Mouse (Mus musculus) adrenal gland, adult 8-10 months (tissue): Measurements from ENCODE around the gene Pank3. TPM values are rescaled to one million over a fixed set of nuclear protein-coding genes. Genes with fewer than 3 reads are reported as not detected.

Source experiments
- DNase-seq: peaks from one replicate; pipeline ENCODE4 v3.0.0; 2022
- total RNA-seq, 4 experiments: library from RNA; stranded (reverse); gene quantifications; 2 replicates each; pipeline ENCODE4 v1.2.4; 2022

The Pank3 gene
- 10 to 100 TPM; 59.5 to 82.6 (median 67.7) TPM for total RNA-seq

DNA sequence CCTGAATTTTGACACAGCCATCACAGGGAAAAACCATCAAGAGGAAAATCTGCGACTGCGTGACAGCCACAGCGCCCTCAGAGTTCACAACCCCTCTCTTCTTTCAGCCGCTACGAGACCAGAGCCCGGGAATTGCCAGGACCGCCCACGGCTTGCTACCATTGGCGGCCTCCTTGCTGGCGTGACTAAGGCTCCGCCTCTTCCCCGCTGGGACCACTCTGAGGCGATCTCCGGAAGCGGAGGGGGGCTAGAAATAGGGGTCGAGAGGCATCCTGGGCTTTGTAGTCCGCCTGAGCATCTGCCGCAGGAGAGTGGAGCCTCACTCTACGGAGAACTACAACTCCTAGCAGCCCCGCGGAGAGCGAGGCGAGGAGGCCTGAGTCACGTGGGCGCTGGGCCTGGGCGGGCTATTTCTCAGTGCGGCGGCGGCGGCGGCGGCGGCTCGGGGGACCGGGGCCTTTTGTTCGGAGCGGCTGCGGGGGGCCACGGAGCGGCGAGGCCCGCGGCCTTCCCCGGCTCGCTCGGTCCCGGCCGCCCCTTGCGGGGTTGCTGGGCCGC lies at the start of gene Pank3:
TSS of gene Pank3 (plus strand) at position 297 of the 558 bp plus-strand sequence.
- DNase-seq: peak; percentile 99

GRCm38 (mm10) chr11:35723876-35724275 lies 45.4 kb upstream of the Pank3 start:
- DNase-seq: peak; percentile 69

- no peak for DNase-seq
Measured at GRCm38 (mm10) chr11:35726341-35726846, 42.9 kb upstream of the Pank3 start.

- DNase-seq: no peak
Measured at GRCm38 (mm10) chr11:35728200-35728599, 41.1 kb upstream of the Pank3 start.

- DNase-seq: peak; percentile 76
Measured at GRCm38 (mm10) chr11:35729186-35729585, 40.1 kb upstream of the Pank3 start.

DNA sequence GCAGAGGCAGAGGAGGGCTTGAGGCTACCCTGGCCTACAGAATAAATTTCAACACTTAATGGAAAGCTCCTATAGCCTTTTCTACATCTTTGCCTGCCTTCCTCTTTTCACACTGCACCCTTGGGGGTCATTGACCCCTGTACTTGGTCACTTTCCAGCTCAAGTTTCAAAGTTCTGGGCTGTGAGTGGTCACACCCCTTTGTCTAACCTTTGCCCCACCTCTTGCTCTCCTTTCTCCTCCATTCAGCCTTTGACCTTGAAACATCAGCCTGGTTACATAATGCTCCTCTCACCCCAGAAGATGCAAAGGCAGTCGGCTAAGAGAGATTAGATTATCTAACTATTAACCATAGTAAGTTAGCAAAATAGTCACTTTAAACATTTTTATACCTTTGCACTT lies 36.9 kb upstream of the Pank3 start:
- DNase-seq: no peak

DNA sequence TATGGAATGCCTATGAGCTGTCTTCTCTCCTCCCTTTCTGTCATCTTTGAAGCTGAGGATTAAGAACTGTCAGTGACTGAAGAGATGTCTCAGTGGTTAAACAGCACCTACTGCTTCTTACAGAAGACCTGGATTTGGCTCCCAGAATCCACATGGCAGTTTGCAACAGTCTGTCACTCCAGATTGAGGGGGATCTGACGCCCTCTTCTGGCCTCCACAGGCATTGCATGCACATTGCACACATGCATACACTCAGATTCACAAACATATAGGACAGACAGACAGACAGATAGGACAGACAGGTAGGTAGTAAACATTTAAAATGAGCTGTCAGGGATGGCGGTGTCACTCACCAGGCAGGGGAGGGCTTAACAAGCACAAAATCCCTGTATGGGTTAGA lies 32.5 kb upstream of the Pank3 start:
- DNase-seq: no peak

- no peak for DNase-seq
Measured at GRCm38 (mm10) chr11:35737262-35737661, 32.0 kb upstream of the Pank3 start.

GRCm38 (mm10) chr11:35738102-35738501 lies 31.2 kb upstream of the Pank3 start:
- no peak for DNase-seq

DNA sequence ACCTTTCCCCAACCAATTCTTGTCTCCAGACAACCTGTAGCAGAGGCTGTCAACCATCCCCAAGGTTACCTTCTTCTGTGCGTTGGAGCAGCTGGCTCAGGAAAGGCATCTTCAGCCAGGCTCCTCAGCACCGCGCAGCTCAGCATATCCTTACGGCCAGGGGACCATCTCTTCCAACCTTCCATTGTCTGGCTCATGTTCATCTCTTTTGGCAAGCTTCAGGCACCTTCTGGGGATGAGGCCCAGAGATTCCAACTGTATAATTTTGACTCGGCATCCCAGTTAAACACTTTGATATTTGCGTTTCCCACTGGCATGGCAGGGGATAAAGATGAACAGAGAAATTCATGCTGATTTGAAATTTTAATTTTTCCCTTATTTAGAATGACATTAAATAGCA lies 25.7 kb upstream of the Pank3 start:
- no peak for DNase-seq

DNA sequence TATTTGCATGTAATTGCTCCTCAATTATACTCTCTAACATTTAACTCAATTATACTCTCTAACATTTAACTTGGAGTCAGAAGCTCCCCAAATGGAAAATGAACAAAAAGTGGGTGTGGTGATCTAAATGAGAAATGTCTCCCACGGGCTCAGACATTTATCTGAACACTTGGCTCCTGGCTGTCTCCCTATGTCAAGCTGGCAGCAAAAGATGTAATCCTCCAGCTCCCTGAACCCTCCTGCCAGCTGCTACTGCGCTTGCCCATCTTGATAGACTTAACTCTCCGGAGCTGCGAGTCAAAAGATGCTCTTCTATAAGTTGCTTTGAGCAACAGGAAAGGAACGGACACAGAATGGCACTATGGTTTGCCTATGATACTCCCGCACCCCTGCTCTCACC lies 24.7 kb upstream of the Pank3 start:
- DNase-seq: no peak

DNA sequence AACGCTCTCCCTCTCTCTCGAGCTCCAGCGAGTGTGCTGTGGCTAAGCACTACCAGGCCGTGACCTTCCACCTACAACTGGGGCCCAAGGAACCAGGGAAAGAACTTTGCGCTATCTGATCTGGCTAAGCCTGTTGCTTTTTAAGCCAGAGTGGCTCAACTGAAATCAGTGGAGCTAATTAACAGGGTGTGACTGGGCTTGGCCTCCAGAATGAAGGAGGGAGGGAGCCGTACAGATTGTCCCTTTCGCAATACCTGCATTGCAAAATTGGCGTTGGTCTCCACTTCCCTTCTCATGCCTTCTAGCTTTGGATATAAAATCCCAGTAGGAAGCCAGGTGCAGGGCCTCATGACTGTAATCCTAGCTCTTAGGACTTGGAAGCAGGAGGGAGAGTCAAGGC lies 18.7 kb upstream of the Pank3 start:
- DNase-seq: peak; percentile 72

DNA sequence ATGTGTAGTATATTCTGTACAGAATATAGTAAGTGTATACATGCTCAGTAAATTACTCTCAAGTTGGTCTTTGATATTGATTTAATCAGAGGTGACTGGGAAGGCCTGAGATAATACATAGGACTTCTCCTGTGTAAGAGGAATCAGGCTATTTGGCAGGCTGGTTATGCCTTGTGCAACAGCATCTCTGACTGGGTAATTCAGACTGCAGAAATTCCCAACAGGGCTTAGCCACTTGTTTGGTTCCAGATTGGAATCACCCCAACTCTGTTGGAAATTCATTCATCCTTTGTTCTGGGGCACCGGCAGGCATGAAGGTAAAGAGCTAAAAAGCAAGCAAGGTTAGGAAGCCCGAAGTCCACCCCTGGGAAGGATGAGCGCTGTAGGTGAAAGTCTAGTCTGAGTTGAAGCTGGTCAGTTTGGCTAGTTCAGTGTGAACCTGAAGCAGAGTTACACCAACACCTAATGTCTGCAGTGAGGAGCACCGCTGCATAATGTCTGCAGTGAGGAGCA lies 14.3 kb upstream of the Pank3 start:
- DNase-seq: no peak

GRCm38 (mm10) chr11:35755546-35755945 lies 13.7 kb upstream of the Pank3 start:
- peak; percentile 31 for DNase-seq

- DNase-seq: peak; percentile 42
Measured at GRCm38 (mm10) chr11:35756411-35757303, 12.6 kb upstream of the Pank3 start.

GRCm38 (mm10) chr11:35760001-35760626 lies 9.2 kb upstream of the Pank3 start:
- DNase-seq: no peak

DNA sequence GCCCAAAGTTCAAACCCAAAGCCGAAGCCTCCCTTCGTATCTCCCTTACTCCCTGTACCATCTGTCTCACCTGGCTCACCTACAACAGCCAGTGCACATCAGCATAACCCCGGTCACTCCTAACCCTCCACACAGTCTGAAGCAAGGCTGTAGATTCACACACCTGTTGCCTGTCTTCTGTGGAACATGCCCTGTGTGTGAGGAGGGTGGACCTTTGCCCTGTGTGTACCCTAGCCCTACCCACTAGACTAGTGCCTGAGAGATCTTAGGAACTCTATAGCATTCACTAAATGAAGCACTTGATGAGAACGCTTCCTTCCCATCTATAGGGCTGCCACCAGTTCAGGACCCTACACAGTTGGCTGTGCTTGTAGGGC lies 8.7 kb upstream of the Pank3 start:
- DNase-seq: no peak

DNA sequence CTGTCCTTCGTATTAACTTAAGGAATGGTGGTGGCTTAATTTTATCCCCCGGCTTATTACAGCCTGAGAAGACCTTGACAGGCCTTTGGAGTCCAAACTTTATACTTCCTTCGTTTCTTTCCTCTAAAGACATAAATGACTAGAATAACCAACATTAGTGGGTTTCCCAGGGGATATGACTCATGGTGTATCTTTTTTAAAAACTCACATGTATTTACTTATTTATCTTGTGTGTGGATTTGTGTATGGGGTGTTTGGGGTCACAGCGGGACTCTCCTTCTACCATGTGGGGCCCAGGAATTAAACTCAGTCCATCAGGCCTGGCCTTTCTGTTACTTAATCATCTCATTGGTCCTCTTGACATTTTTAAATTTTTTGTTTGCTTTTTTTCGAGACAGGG lies 2.4 kb upstream of the Pank3 start:
- DNase-seq: no peak

DNA sequence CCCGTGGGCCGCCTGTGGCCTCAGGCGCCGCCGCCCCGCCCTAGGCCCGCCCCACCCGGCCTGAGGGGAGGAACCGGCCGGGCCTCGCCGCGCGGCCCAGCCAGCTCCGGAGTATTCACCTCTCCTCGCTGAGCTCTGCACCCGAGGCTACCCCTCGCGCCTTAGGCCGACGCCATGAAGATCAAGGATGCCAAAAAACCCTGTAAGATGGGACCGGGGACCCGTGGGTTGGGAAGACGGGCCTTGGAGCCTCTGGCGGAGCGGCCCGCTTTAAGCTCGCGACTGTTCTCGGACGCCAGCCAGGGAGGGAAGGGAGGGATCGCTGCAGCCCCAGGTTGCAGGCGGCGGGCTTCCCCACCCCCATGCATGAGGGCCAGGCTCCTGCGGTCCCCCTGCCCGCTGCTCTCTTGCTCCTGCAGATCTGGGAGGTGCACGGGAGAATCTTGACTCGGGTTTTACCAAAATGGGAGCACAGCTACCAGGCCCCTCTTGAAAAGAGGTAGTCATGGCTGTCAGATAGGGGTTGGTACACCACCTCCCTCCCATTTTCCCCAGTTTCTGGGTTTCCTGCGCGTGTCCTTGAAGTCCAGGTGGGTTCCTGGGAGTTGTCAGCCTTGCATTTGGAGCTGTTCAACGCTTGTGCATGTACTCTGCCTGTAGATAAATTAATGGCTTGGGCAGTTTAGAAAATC lies 608 bp downstream of the Pank3 start:
- peak; percentile 65 for DNase-seq

- DNase-seq: no peak
Measured at GRCm38 (mm10) chr11:35770741-35771504, 1.6 kb downstream of the Pank3 start.

DNA sequence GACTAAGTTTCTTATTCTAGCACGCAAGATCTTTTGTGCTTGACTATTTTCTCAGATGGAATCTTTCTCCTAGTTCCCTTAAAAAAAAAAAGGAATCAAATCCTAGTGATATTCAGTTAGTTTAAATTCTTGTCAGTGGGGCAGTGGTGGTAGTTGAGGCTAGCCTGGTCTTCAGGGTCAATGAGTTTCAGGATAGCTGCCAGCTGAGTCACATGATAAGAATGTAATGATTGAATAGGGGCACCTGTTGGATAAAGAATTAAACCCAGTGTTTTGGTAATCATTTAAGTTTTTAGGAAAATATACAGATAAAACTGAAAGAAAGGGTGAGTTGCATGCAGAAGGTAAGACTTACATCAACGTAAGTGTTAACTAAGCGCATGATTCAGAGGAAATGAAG lies 6.3 kb downstream of the Pank3 start:
- no peak for DNase-seq

GRCm38 (mm10) chr11:35776452-35776851 lies 7.2 kb downstream of the Pank3 start:
- no peak for DNase-seq
